Mouse (Mus musculus) MEL (cell line): Measurements from ENCODE around the gene Nell1.

Source experiments
- CHD1 ChIP-seq: IDR thresholded peaks from 2 replicates; pipeline ENCODE4 v1.6.1; 2012; ENCODE audit warnings: low read depth, mild to moderate bottlenecking, inconsistent platforms, low read length, improper control_type of control experiment
- CTCF ChIP-seq, 3 experiments: IDR thresholded peaks in 2 of 3; conservative IDR thresholded peaks in 1 of 3; 2 replicates each; pipeline ENCODE4 v1.5.1; 2011 to 2012; ENCODE audit warnings: low read length in 3 of 3, low read depth in 2 of 3, mild to moderate bottlenecking in 2 of 3, improper control_type of control experiment in 1 of 3, inconsistent platforms in 1 of 3, mixed read lengths in 1 of 3, moderate library complexity in 1 of 3; ENCODE audit not compliant: control insufficient read depth in 1 of 3, insufficient read depth in 1 of 3, poor library complexity in 1 of 3, severe bottlenecking in 1 of 3
- E2F4 ChIP-seq: IDR thresholded peaks from 2 replicates; pipeline ENCODE4 v1.6.1; 2011; ENCODE audit warnings: low read depth, low read length, improper control_type of control experiment, borderline replicate concordance
- GABPA ChIP-seq: IDR thresholded peaks from 2 replicates; pipeline ENCODE4 v1.6.1; 2012; ENCODE audit warnings: low read depth, mild to moderate bottlenecking, inconsistent platforms, low read length, improper control_type of control experiment, moderate library complexity
- MEF2A ChIP-seq: IDR thresholded peaks from 2 replicates; pipeline ENCODE4 v1.6.1; 2014; ENCODE audit warnings: low read depth, mild to moderate bottlenecking, inconsistent platforms, low read length, improper control_type of control experiment; ENCODE audit not compliant: poor library complexity, insufficient replicate concordance, severe bottlenecking; ENCODE audit errors: extremely low read depth
- NELFE ChIP-seq: IDR thresholded peaks from 2 replicates; pipeline ENCODE4 v1.6.1; 2011; ENCODE audit warnings: low read depth, low read length, improper control_type of control experiment
- POLR2A ChIP-seq, 2 experiments: IDR thresholded peaks; 2 replicates each; pipeline ENCODE4 v1.6.1; 2011 to 2012; ENCODE audit warnings: low read length in 2 of 2, mild to moderate bottlenecking in 2 of 2, control low read depth in 1 of 2, improper control_type of control experiment in 1 of 2, low read depth in 1 of 2, moderate library complexity in 1 of 2; ENCODE audit not compliant: control insufficient read depth in 1 of 2, insufficient read depth in 1 of 2, poor library complexity in 1 of 2
- TAL1 ChIP-seq: IDR thresholded peaks from 2 replicates; pipeline ENCODE4 v1.6.1; 2012; ENCODE audit warnings: mild to moderate bottlenecking, inconsistent platforms, low read length, moderate library complexity, mixed read lengths
- USF1 ChIP-seq: IDR thresholded peaks from 2 replicates; pipeline ENCODE4 v1.6.1; 2014; ENCODE audit warnings: low read depth, mild to moderate bottlenecking, inconsistent platforms, low read length, improper control_type of control experiment, moderate library complexity
- ZC3H11A ChIP-seq: IDR thresholded peaks from 2 replicates; pipeline ENCODE4 v1.6.1; 2012; ENCODE audit warnings: low read depth, mild to moderate bottlenecking, inconsistent platforms, low read length, improper control_type of control experiment
- ZKSCAN1 ChIP-seq: IDR thresholded peaks from 2 replicates; pipeline ENCODE4 v1.6.1; 2012; ENCODE audit warnings: low read depth, mild to moderate bottlenecking, inconsistent platforms, low read length, improper control_type of control experiment, moderate library complexity
- ZMIZ1 ChIP-seq: IDR thresholded peaks from 2 replicates; pipeline ENCODE4 v1.6.1; 2012; ENCODE audit warnings: low read depth, mild to moderate bottlenecking, inconsistent platforms, low read length, improper control_type of control experiment, moderate library complexity
- ZNF384 ChIP-seq: IDR thresholded peaks from 2 replicates; pipeline ENCODE4 v1.6.1; 2012; ENCODE audit warnings: low read depth, mild to moderate bottlenecking, inconsistent platforms, low read length, improper control_type of control experiment

GRCm38 (mm10) chr7:50573841-50574240 lies 599.2 kb downstream of the Nell1 start:
- TF ChIP-seq USF1 (no peak), POLR2A (IDR thresholded peaks at IDR 0.05; ENCODE audit: control insufficient read depth in 1 of 2, insufficient read depth in 1 of 2, low read depth in 1 of 2, low read length in 2 of 2, poor library complexity in 1 of 2) (no peak), MEF2A (no peak), CTCF (IDR thresholded peaks at IDR 0.05 in 2 of 3, conservative IDR thresholded peaks at IDR 0.05 in 1 of 3; ENCODE audit: control insufficient read depth in 1 of 3, insufficient read depth in 1 of 3, low read depth in 2 of 3, low read length in 3 of 3, poor library complexity in 1 of 3, severe bottlenecking in 1 of 3) (no peak), ZC3H11A (no peak), ZMIZ1 (no peak), E2F4 (no peak), NELFE (no peak), ZNF384 (no peak), GABPA (no peak), TAL1 (no peak), ZKSCAN1 (no peak), CHD1 (no peak)
